Mouse (Mus musculus) hindlimb bud, embryonic 11.5 days (tissue): ENCODE results near the gene Snai1.
A peak's percentile ranks its signal among the peaks of the same experiment; 100 is the strongest.

Experiments used
- DNase-seq: peaks from one replicate; pipeline ENCODE4 v3.0.0-alpha.2; 2012; ENCODE audit warnings: low read depth, low spot score; ENCODE audit errors: extremely low spot score

Gene Snai1

GRCm38 (mm10) chr2:167537476-167538297 is at the start of gene Snai1:
Gene Snai1, plus strand, starts transcription at chr2:167538195.
- peak; percentile 87 for DNase-seq

- DNase-seq: no peak
These were observed 47.0 kb upstream of the Snai1 start for GRCm38 (mm10) chr2:167490813-167491525.

- no peak for DNase-seq
These were observed 46.0 kb upstream of the Snai1 start, which contains the start of gene Rnf114 for GRCm38 (mm10) chr2:167491757-167492708. Gene Rnf114, plus strand, starts transcription at chr2:167492645.

- peak; percentile 35 for DNase-seq
These were observed 45.0 kb upstream of the Snai1 start, which contains the start of gene Spata2 for GRCm38 (mm10) chr2:167492713-167493636. Gene Spata2, minus strand, starts transcription at chr2:167492887.

GRCm38 (mm10) chr2:167496437-167496836 is 41.6 kb upstream of the Snai1 start:
- DNase-seq: no peak

GRCm38 (mm10) chr2:167497272-167497671 is 40.7 kb upstream of the Snai1 start:
- no peak for DNase-seq

GRCm38 (mm10) chr2:167502554-167503252 is 35.3 kb upstream of the Snai1 start:
- DNase-seq: no peak

- DNase-seq: peak; percentile 16
These were observed 34.6 kb upstream of the Snai1 start for GRCm38 (mm10) chr2:167503253-167503895.

- DNase-seq: no peak
These were observed 34.1 kb upstream of the Snai1 start for GRCm38 (mm10) chr2:167503896-167504349.

GRCm38 (mm10) chr2:167505127-167505526 is 32.9 kb upstream of the Snai1 start:
- DNase-seq: no peak

- no peak for DNase-seq
These were observed 31.3 kb upstream of the Snai1 start for GRCm38 (mm10) chr2:167506546-167507260.

- no peak for DNase-seq
These were observed 30.1 kb upstream of the Snai1 start for GRCm38 (mm10) chr2:167507719-167508385.

GRCm38 (mm10) chr2:167508569-167508968 is 29.4 kb upstream of the Snai1 start:
- no peak for DNase-seq

- DNase-seq: no peak
These were observed 27.5 kb upstream of the Snai1 start for GRCm38 (mm10) chr2:167510485-167510884.

GRCm38 (mm10) chr2:167512365-167512764 is 25.6 kb upstream of the Snai1 start:
- no peak for DNase-seq

- DNase-seq: no peak
These were observed 25.0 kb upstream of the Snai1 start for GRCm38 (mm10) chr2:167512970-167513369.

GRCm38 (mm10) chr2:167514641-167515040 is 23.4 kb upstream of the Snai1 start:
- DNase-seq: no peak
